Mouse (Mus musculus) neural tube, embryonic 14.5 days (tissue): ENCODE data around the gene March4. TPM values are rescaled to one million over a fixed set of nuclear protein-coding genes. Genes with fewer than 3 reads are reported as not detected.

Source experiments
- ATAC-seq: fragments of 200-750 bp; cut with Nextera tagmentation; 2 replicates; pipeline ENCODE4 v1.8.0; 2017; ENCODE audit warnings: low read depth, mild to moderate bottlenecking, moderate TSS enrichment, moderate library complexity
- H3K27ac ChIP-seq: fragments of 300-500 bp; sonication (generic); 2 replicates; pipeline ENCODE4 v1.5.1; 2014; ENCODE audit warnings: low read depth, mild to moderate bottlenecking, control low read depth, low read length, moderate library complexity, mixed read lengths
- H3K27me3 ChIP-seq: fragments of 300-500 bp; sonication (generic); 2 replicates; pipeline ENCODE4 v1.6.1; 2014; ENCODE audit warnings: low read length; ENCODE audit not compliant: control insufficient read depth, insufficient read depth
- H3K36me3 ChIP-seq: fragments of 300-500 bp; sonication (generic); 2 replicates; pipeline ENCODE4 v1.6.1; 2014; ENCODE audit warnings: low read length, mixed read lengths; ENCODE audit not compliant: control insufficient read depth, insufficient read depth
- H3K4me1 ChIP-seq: fragments of 300-500 bp; sonication (generic); 2 replicates; pipeline ENCODE4 v1.6.1; 2014; ENCODE audit warnings: low read length; ENCODE audit not compliant: control insufficient read depth, insufficient read depth
- H3K4me2 ChIP-seq: fragments of 300-500 bp; sonication (generic); 2 replicates; pipeline ENCODE4 v1.6.1; 2014; ENCODE audit warnings: mild to moderate bottlenecking, low read depth, low read length, control low read depth
- H3K4me3 ChIP-seq: fragments of 300-500 bp; sonication (generic); 2 replicates; pipeline ENCODE4 v1.5.1; 2014; ENCODE audit warnings: low read depth, low read length, control low read depth, mixed read lengths
- H3K9ac ChIP-seq: fragments of 300-500 bp; sonication (generic); replicated peaks from 2 replicates; pipeline ENCODE4 v1.6.1; 2014; ENCODE audit warnings: low read depth, mild to moderate bottlenecking, control low read depth, low read length, mixed read lengths
- H3K9me3 ChIP-seq: fragments of 300-500 bp; sonication (generic); 2 replicates; pipeline ENCODE4 v1.6.1; 2016; ENCODE audit warnings: low read length; ENCODE audit not compliant: control insufficient read depth
- WGBS: fragments of 180-500 bp; shearing (Covaris S2); extraction: QIAGEN DNeasy Blood & Tissue Kit; methylation state at CpG from one replicate; pipeline ENCODE4 v1.1.7; 2014; 5-methylcytosine and 5-hydroxymethylcytosine counted together
- polyA plus RNA-seq: library from polyadenylated mRNA; unstranded; fragments of >200 nt; fragmentation: Nextera tagmentation; extraction: Ambion mirVana; gene quantifications from 2 replicates; pipeline ENCODE4 v1.2.1, GENCODE M21; 2014

Gene March4
- polyA plus RNA-seq, 1 experiment from 2014 or later: 11.2 TPM

- ATAC-seq: no peak
- Histone ChIP-seq H3K4me2 (no peak overlapping the region), H3K4me1 (no peaks in the 10 kb centered on the region), H3K27me3 (no peaks in the 10 kb centered on the region), H3K4me3 (no peak overlapping the region), H3K27ac (no peak overlapping the region), H3K9me3 (no peaks in the 10 kb centered on the region), H3K36me3 (no peaks in the 10 kb centered on the region), H3K9ac (no peak overlapping the region)
- WGBS: 81% methylated on average over 2 of the region's 2 CpGs
Measured at GRCm38 (mm10) chr1:72442747-72443146, 94.0 kb downstream of the March4 start.

GRCm38 (mm10) chr1:72439146-72439545, 97.6 kb downstream of the March4 start:
- no peak overlapping the region for H3K27ac ChIP-seq
- 48% methylated on average over 8 of the region's 8 CpGs for WGBS
- H3K27me3 ChIP-seq: no peaks in the 10 kb centered on the region
- no peak overlapping the region for H3K9ac ChIP-seq
- peak; percentile 61 for ATAC-seq
- no peaks in the 10 kb centered on the region for H3K9me3 ChIP-seq
- no peaks in the 10 kb centered on the region for H3K4me1 ChIP-seq
- no peak overlapping the region for H3K4me2 ChIP-seq
- no peak overlapping the region for H3K4me3 ChIP-seq
- no peaks in the 10 kb centered on the region for H3K36me3 ChIP-seq

- 79% methylated on average over 5 of the region's 5 CpGs for WGBS
- Histone ChIP-seq H3K36me3 (no peaks in the 10 kb centered on the region), H3K27ac (no peak overlapping the region), H3K4me2 (no peak overlapping the region), H3K4me1 (no peaks in the 10 kb centered on the region), H3K9ac (no peak overlapping the region), H3K27me3 (no peaks in the 10 kb centered on the region), H3K9me3 (no peaks in the 10 kb centered on the region), H3K4me3 (no peak overlapping the region)
- ATAC-seq: no peak
Measured at GRCm38 (mm10) chr1:72436967-72437366, 99.8 kb downstream of the March4 start.

- Histone ChIP-seq H3K9ac (no peak overlapping the region), H3K27me3 (no peaks in the 10 kb centered on the region), H3K4me2 (no peak overlapping the region), H3K27ac (no peak overlapping the region), H3K9me3 (no peaks in the 10 kb centered on the region), H3K4me3 (no peak overlapping the region), H3K36me3 (no peaks in the 10 kb centered on the region), H3K4me1 (no peaks in the 10 kb centered on the region)
- WGBS: 47% methylated on average over 3 of the region's 3 CpGs
- ATAC-seq: no peak
Measured at GRCm38 (mm10) chr1:72434510-72434909, 102.2 kb downstream of the March4 start.

- H3K36me3 ChIP-seq: no peaks in the 10 kb centered on the region
- whole genome bisulfite sequencing: 100% methylated on average over 1 of the region's 1 CpGs
Measured at GRCm38 (mm10) chr1:72432579-72432978, 104.2 kb downstream of the March4 start.

GRCm38 (mm10) chr1:72429107-72429807, 107.5 kb downstream of the March4 start:
- no peaks in the 10 kb centered on the region for H3K4me1 ChIP-seq
- ATAC-seq: no peak

More at GRCm38 (mm10) chr1:72432579-72432978, 104.2 kb downstream of the March4 start:
- Histone ChIP-seq H3K9me3 (no peaks in the 10 kb centered on the region), H3K4me2 (no peak overlapping the region), H3K27me3 (no peaks in the 10 kb centered on the region), H3K4me1 (no peaks in the 10 kb centered on the region), H3K27ac (no peak overlapping the region), H3K9ac (no peak overlapping the region), H3K4me3 (no peak overlapping the region)
- ATAC-seq: no peak

GRCm38 (mm10) chr1:72428526-72428925, 108.2 kb downstream of the March4 start:
- 92% methylated on average over 8 of the region's 8 CpGs for WGBS
- ATAC-seq: no peak
- H3K4me3 ChIP-seq: no peak overlapping the region
- no peak overlapping the region for H3K9ac ChIP-seq
- H3K36me3 ChIP-seq: no peaks in the 10 kb centered on the region
- H3K9me3 ChIP-seq: no peaks in the 10 kb centered on the region
- no peaks in the 10 kb centered on the region for H3K4me1 ChIP-seq
- no peaks in the 10 kb centered on the region for H3K27me3 ChIP-seq
- H3K27ac ChIP-seq: no peak overlapping the region
- no peak overlapping the region for H3K4me2 ChIP-seq

More at GRCm38 (mm10) chr1:72429107-72429807, 107.5 kb downstream of the March4 start:
- H3K36me3 ChIP-seq: no peaks in the 10 kb centered on the region
- H3K9ac ChIP-seq: no peak overlapping the region
- no peaks in the 10 kb centered on the region for H3K27me3 ChIP-seq
- WGBS: 82% methylated on average over 7 of the region's 7 CpGs
- H3K4me2 ChIP-seq: no peak overlapping the region
- H3K27ac ChIP-seq: no peak overlapping the region
- no peaks in the 10 kb centered on the region for H3K9me3 ChIP-seq
- H3K4me3 ChIP-seq: no peak overlapping the region

- Histone ChIP-seq H3K4me2 (no peak overlapping the region), H3K27ac (no peak overlapping the region), H3K4me1 (no peaks in the 10 kb centered on the region), H3K9me3 (no peaks in the 10 kb centered on the region), H3K36me3 (no peaks in the 10 kb centered on the region), H3K27me3 (no peaks in the 10 kb centered on the region), H3K4me3 (no peak overlapping the region), H3K9ac (no peak overlapping the region)
- no peak for ATAC-seq
- WGBS: 94% methylated on average over 4 of the region's 4 CpGs
Measured at GRCm38 (mm10) chr1:72426456-72426855, 110.3 kb downstream of the March4 start.

- Histone ChIP-seq H3K27me3 (no peaks in the 10 kb centered on the region), H3K9ac (no peak overlapping the region), H3K4me3 (no peak overlapping the region), H3K9me3 (no peaks in the 10 kb centered on the region), H3K4me1 (no peaks in the 10 kb centered on the region), H3K27ac (no peak overlapping the region), H3K4me2 (no peak overlapping the region), H3K36me3 (no peaks in the 10 kb centered on the region)
- WGBS: 90% methylated on average over 4 of the region's 4 CpGs
- no peak for ATAC-seq
Measured at GRCm38 (mm10) chr1:72422121-72422520, 114.6 kb downstream of the March4 start.
